Mouse (Mus musculus): ENCODE measurements around the gene Arl4c.

DNA sequence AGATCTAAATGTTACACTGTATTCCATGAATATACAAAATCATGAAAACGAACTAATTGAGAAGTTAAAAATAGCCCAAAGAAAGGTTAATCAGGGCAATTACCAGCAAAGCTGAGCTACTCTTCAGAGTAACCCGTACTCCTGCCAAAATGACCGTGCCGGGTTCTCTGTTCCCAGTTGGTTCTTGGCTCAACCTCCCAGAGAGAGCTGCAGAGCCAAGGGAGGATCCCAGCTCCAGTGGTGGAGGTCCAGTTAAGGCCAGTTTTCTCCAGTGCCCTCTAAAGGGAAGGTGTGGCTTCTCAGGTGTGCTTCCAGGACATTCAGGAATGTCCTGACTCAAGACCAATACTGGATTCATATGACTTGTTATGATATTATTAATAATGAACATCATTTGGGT lies 37.5 kb upstream of the Arl4c start:
- TF ChIP-seq TAL1 (IDR thresholded peaks at IDR 0.05; ENCODE audit: low read length) (no peak), GATA1 (IDR thresholded peaks at IDR 0.05; ENCODE audit: low read length) (no peak)
